Mouse (Mus musculus): ENCODE measurements at regions not wholly inside any gene's neighbourhood (a gene's known extent, or its start where the extent isn't known, plus 50 kb on each side); places are given as distances from the start of the nearest gene placed in this dataset.

- no peak for TF ChIP-seq POLR2A (IDR thresholded peaks at IDR 0.05; ENCODE audit: borderline replicate concordance, control insufficient read depth, low read depth, low read length)
- no peak for TF ChIP-seq CTCF (IDR thresholded peaks at IDR 0.05; ENCODE audit: control insufficient read depth, insufficient read depth, low read length)
Measured at GRCm38 (mm10) chr6:51744607-51745006, 220.9 kb downstream of the Snx10 start.

Data from bone marrow, adult 2 months (tissue).